Mouse (Mus musculus) central nervous system, embryonic 11.5 days (tissue): ENCODE measurements around the gene Txnrd1. TPM values are rescaled to one million over a fixed set of nuclear protein-coding genes. Genes with fewer than 3 reads are reported as not detected.

Experiments
- polyA plus RNA-seq: library from polyadenylated mRNA; depleted of rRNA; stranded (reverse); fragments of >200 nt; gene quantifications from 2 replicates; pipeline ENCODE4 v1.2.3, GENCODE M21; 2012; rRNA removed

The Txnrd1 gene
- polyA plus RNA-seq, result 117 and 122 TPM in 2 replicates

GRCm38 (mm10) chr10:82833926-82834325 lies at the start of gene Txnrd1:
Gene Txnrd1, plus strand, starts transcription at chr10:82833951.

GRCm38 (mm10) chr10:82866356-82866755 lies 32.6 kb downstream of the Txnrd1 start, which contains the start of gene Eid3:
Gene Eid3, plus strand, starts transcription at chr10:82866626.

Other genes with a start within 250 kb of the Txnrd1 start
- 25.5 and 34.1 TPM in 2 replicates for gene 1190007I07Rik, start 210.7 kb upstream of the Txnrd1 start, polyA plus RNA-seq
- 160 and 171 TPM in 2 replicates for gene Tdg, start 204.1 kb upstream of the Txnrd1 start, polyA plus RNA-seq
- gene Glt8d2, start 143.3 kb upstream of the Txnrd1 start, polyA plus RNA-seq, result 1.9 and 5.5 TPM in 2 replicates
- gene Hcfc2, start 137.8 kb upstream of the Txnrd1 start, polyA plus RNA-seq, result 21.2 and 29.7 TPM in 2 replicates
- gene Nfyb, start 69.8 kb upstream of the Txnrd1 start, polyA plus RNA-seq, result 69.1 and 72.5 TPM in 2 replicates
- gene Eid3, start 32.7 kb downstream of the Txnrd1 start, polyA plus RNA-seq, result 1.5 and 3.4 TPM in 2 replicates
- gene Chst11, start 151.5 kb downstream of the Txnrd1 start, polyA plus RNA-seq, result 4.7 and 8.8 TPM in 2 replicates